Mouse (Mus musculus) intestine, postnatal 0 days (tissue): Measurements from ENCODE around the gene Per1. TPM values are rescaled to one million over a fixed set of nuclear protein-coding genes. Genes with fewer than 3 reads are reported as not detected.
A peak's percentile ranks its signal among the peaks of the same experiment; 100 is the strongest.

ENCODE experiments used
- ATAC-seq: fragments of 200-750 bp; cut with Nextera tagmentation; 2 replicates; pipeline ENCODE4 v1.8.0; 2017; ENCODE audit warnings: mild to moderate bottlenecking, moderate TSS enrichment, moderate library complexity
- H3K27ac ChIP-seq: fragments of 300-500 bp; sonication (generic); 2 replicates; pipeline ENCODE4 v1.5.1; 2014; ENCODE audit warnings: mild to moderate bottlenecking, low read depth, low read length, moderate library complexity
- H3K27me3 ChIP-seq: fragments of 300-500 bp; sonication (generic); replicated peaks from 2 replicates; pipeline ENCODE4 v1.6.1; 2014; ENCODE audit warnings: low read length, mixed read lengths; ENCODE audit not compliant: control insufficient read depth, insufficient read depth
- H3K36me3 ChIP-seq: fragments of 300-500 bp; sonication (generic); 2 replicates; pipeline ENCODE4 v1.6.1; 2014; ENCODE audit warnings: mild to moderate bottlenecking, moderate library complexity; ENCODE audit not compliant: control insufficient read depth, insufficient read depth
- H3K4me1 ChIP-seq: fragments of 300-500 bp; sonication (generic); replicated peaks from 2 replicates; pipeline ENCODE4 v1.6.1; 2014; ENCODE audit warnings: antibody characterized with exemption, low read length, mixed read lengths; ENCODE audit not compliant: control insufficient read depth, insufficient read depth
- H3K4me2 ChIP-seq: fragments of 300-500 bp; sonication (generic); replicated peaks from 2 replicates; pipeline ENCODE4 v1.6.1; 2014; ENCODE audit warnings: low read depth, mild to moderate bottlenecking, moderate library complexity
- H3K4me3 ChIP-seq: fragments of 300-500 bp; sonication (generic); 2 replicates; pipeline ENCODE4 v1.5.1; 2014; ENCODE audit warnings: low read depth, low read length
- H3K9ac ChIP-seq: fragments of 300-500 bp; sonication (generic); 2 replicates; pipeline ENCODE4 v1.6.1; 2014; ENCODE audit warnings: mild to moderate bottlenecking, low read depth, low read length
- H3K9me3 ChIP-seq: fragments of 300-500 bp; sonication (generic); 2 replicates; pipeline ENCODE4 v1.6.1; 2016; ENCODE audit warnings: mixed run types; ENCODE audit not compliant: control insufficient read depth
- CTCF ChIP-seq: sonication (generic); IDR thresholded peaks from 2 replicates; pipeline ENCODE4 v1.5.1; 2016; ENCODE audit warnings: low read depth, mild to moderate bottlenecking, control low read depth, antibody characterized with exemption, moderate library complexity
- WGBS: fragments of 180-500 bp; shearing (Covaris S2); extraction: QIAGEN DNeasy Blood & Tissue Kit; methylation state at CpG from one replicate; pipeline ENCODE4 v1.1.7; 2014; 5-methylcytosine and 5-hydroxymethylcytosine counted together
- polyA plus RNA-seq: library from polyadenylated mRNA; unstranded; fragments of >200 nt; fragmentation: Nextera tagmentation; extraction: Ambion mirVana; gene quantifications from 2 replicates; pipeline ENCODE4 v1.2.1, GENCODE M21; 2015

Per1 gene
- polyA plus RNA-seq, 1 experiment from 2014 or later = 11.3 TPM

GRCm38 (mm10) chr11:69067601-69068000 lies 27.4 kb upstream of the Per1 start:
- H3K36me3 ChIP-seq = no peaks in the 10 kb centered on the region
- peak overlapping the region; percentile 69 for H3K4me2 ChIP-seq
- H3K4me1 ChIP-seq = peaks cover 6% of the 10 kb centered on the region; the same call in 1 of the 2 replicates
- H3K4me3 ChIP-seq = no peak overlapping the region; the same call in 1 of the 2 replicates
- TF ChIP-seq CTCF = no peak
- 0 out of 2 replicates have a peak overlapping the region, but pooled peaks have one; percentile 2 for H3K27ac ChIP-seq
- no peak overlapping the region for H3K9ac ChIP-seq
- no peaks in the 10 kb centered on the region for H3K9me3 ChIP-seq
- ATAC-seq = no peak
- H3K27me3 ChIP-seq = no peaks in the 10 kb centered on the region
- 13% methylated on average over 6 of the region's 6 CpGs for WGBS

DNA sequence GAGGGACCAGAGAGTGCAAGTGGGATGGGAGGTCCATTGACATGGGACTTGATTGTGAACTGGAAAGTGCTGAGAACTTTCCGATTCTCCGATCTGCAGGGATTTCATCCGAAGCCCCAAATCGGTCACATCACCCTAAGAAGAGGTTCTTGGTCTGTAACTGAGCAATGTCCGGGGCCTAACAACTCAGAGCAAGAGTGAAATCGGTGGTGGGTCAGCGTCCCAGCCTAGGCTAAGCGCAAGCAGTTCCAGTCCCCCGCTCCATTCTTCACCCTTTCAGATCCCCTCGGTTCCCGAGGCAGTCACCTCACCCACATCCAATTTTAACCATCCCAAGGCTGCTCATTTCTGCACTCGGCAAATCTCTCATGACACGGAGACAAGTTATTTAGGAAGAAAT lies 24.9 kb upstream of the Per1 start:
- TF ChIP-seq CTCF = no peak
- 2% methylated on average over 13 of the region's 13 CpGs for WGBS
- Histone ChIP-seq H3K9ac (peak overlapping the region; percentile 57), H3K4me3 (peak overlapping the region; percentile 49), H3K9me3 (no peaks in the 10 kb centered on the region), H3K4me1 (peaks cover 6% of the 10 kb centered on the region; the same call in 1 of the 2 replicates), H3K27ac (peak overlapping the region; percentile 69), H3K4me2 (peak overlapping the region; percentile 83), H3K36me3 (no peaks in the 10 kb centered on the region), H3K27me3 (no peaks in the 10 kb centered on the region)
- ATAC-seq = no peak

GRCm38 (mm10) chr11:69070590-69071222 lies 24.3 kb upstream of the Per1 start, which contains the start of gene Tmem107:
Gene Tmem107, plus strand, starts transcription at chr11:69070806.
- WGBS = under 1% methylated on average over 47 of the region's 47 CpGs

DNA sequence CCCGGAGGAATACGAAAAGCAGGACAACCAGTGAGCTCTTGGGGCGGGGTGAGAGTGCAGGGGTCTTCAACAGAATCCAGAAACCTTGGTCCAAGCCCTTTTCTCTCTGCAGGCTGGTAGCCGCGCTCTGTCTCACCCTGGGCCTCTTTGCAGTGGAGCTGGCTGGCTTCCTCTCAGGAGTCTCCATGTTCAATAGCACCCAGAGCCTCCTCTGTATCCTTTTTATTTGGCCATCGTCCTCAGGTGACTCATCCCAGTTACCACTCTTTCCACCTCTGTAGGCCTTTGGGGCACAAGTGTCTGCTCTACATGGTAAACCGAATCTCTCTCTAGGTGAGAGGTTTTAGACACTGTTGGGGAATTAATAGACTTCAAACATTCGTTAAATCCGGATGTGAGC lies 23.8 kb upstream of the Per1 start:
- Histone ChIP-seq H3K9ac (peak overlapping the region; percentile 57; the same call in 1 of the 2 replicates), H3K4me3 (peak overlapping the region; percentile 49), H3K9me3 (no peaks in the 10 kb centered on the region), H3K4me2 (peak overlapping the region; percentile 83), H3K27me3 (no peaks in the 10 kb centered on the region), H3K27ac (peak overlapping the region; percentile 69; the same call in 1 of the 2 replicates), H3K4me1 (peaks cover 6% of the 10 kb centered on the region; the same call in 1 of the 2 replicates), H3K36me3 (no peaks in the 10 kb centered on the region)
- WGBS = 24% methylated on average over 9 of the region's 9 CpGs
- TF ChIP-seq CTCF = no peak
- no peak for ATAC-seq

More at GRCm38 (mm10) chr11:69070590-69071222, 24.3 kb upstream of the Per1 start, which contains the start of gene Tmem107:
- Histone ChIP-seq H3K36me3 (no peaks in the 10 kb centered on the region), H3K27ac (peak within 1 kb of the TSS; percentile 69), H3K4me2 (peak within 1 kb of the TSS; percentile 83), H3K9ac (peak within 1 kb of the TSS; percentile 57), H3K4me3 (peak within 1 kb of the TSS; percentile 49), H3K27me3 (no peaks in the 10 kb centered on the region), H3K9me3 (no peaks in the 10 kb centered on the region), H3K4me1 (peaks cover 6% of the 10 kb centered on the region; the same call in 1 of the 2 replicates)
- 0 out of 2 replicates have a peak, but pooled peaks have one; percentile 32 for TF ChIP-seq CTCF
- peak; percentile 61 for ATAC-seq

DNA sequence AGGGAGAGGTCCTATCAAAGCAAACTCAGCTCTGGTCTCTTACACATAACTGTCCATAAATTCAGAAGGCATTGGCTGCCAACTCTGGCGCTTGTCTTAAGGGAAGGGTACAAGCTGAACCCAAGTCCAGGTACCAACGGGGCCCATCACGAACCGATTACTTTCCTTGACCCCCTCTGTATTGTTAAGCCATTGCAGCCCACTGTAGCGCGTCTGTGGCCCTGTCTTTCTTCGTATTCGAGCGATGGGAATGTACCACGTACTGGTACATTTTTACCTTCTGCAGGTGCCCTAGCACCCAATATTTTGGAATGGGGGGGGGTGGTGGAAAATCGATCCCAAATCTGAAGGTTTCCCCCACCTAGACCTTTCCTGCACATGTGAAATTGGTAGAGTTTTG lies 22.8 kb upstream of the Per1 start:
- no peak for TF ChIP-seq CTCF
- Histone ChIP-seq H3K9me3 (no peaks in the 10 kb centered on the region), H3K4me2 (peak overlapping the region; percentile 62), H3K27ac (peak overlapping the region; percentile 1; the same call in 1 of the 2 replicates), H3K27me3 (no peaks in the 10 kb centered on the region), H3K9ac (peak overlapping the region; percentile 52; the same call in 1 of the 2 replicates), H3K36me3 (no peaks in the 10 kb centered on the region), H3K4me1 (peaks cover 6% of the 10 kb centered on the region; the same call in 1 of the 2 replicates), H3K4me3 (no peak overlapping the region)
- ATAC-seq = no peak
- 88% methylated on average over 11 of the region's 11 CpGs for WGBS

GRCm38 (mm10) chr11:69072666-69073064 lies 22.4 kb upstream of the Per1 start:
- H3K4me3 ChIP-seq = peak overlapping the region; percentile 26
- H3K4me2 ChIP-seq = peak overlapping the region; percentile 62
- no peak for TF ChIP-seq CTCF
- no peaks in the 10 kb centered on the region for H3K36me3 ChIP-seq
- H3K27me3 ChIP-seq = no peaks in the 10 kb centered on the region
- H3K9ac ChIP-seq = peak overlapping the region; percentile 52; the same call in 1 of the 2 replicates
- peak overlapping the region; percentile 1; the same call in 1 of the 2 replicates for H3K27ac ChIP-seq
- H3K4me1 ChIP-seq = peaks cover 2% of the 10 kb centered on the region; the same call in 1 of the 2 replicates
- no peaks in the 10 kb centered on the region for H3K9me3 ChIP-seq
- ATAC-seq = no peak
- 16% methylated on average over 9 of the region's 9 CpGs for WGBS
